Mouse (Mus musculus): ENCODE data around the gene Ttc22.

Ttc22 gene

DNA sequence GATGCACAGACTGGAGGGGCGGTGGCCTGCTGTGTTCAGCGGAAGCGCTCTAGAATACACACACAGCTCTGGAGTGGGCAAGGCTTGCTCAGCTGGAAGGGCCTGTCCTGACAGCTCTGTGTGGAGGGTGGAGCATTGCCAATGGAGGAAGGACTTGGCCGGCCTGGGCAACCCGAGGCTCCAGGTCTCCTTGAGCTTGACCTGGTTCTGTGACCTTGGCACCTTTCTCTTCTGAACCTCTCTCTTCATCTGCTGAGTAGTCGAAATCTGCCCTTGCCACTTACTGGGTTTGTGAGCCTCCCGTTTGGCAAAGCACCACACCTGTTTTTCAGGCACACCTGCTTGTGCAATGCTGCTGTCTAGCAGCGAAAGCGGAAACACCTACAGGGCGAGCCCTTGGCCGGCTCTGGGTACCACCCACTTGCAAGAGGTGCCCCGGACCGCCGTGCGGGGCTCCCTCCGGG is at the start of gene Ttc22:
Ttc22 (plus strand) TSS at position 403 of the 464 bp plus-strand sequence.
- no peak for DNase-seq

DNA sequence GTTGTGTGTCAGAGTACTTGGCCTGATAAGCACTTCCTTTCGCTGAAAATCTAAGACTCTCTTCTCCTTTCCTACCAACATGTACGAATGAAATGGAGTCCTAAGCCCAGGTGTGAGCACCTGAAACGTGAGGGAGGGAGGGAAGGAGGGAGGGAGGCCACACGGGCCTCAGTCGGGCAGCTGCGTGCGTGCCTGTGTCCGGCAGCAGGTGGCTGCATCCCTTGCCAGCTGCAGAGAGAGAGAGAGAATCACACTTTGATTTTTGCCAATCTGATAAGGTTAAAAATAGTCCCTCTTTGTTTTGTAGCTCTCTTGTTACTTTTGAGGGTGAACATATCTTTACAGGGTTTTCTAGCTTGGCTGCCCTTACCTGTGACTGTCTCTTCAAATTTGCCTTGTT is 47.2 kb upstream of the Ttc22 start:
- DNase-seq: no peak

DNA sequence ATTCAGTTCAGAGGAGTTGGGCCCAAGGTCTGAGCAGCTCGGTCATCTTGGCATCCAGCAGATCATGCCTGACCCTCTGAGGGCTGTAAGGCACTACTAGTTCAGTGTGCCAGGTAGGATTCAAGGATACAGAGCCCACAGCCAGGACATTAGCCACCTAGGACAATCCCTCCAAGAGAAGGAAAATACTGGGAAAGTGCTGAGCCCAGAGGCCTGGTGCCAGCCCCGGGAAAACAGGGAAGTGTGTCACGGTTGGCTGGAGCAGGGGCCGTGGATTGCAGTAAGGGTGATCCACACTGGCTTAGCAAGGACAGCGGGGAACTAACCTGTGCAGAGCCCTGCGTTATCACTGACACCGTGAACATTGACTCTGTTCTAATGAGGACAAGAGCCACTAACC is 44.7 kb upstream of the Ttc22 start:
- no peak for DNase-seq

DNA sequence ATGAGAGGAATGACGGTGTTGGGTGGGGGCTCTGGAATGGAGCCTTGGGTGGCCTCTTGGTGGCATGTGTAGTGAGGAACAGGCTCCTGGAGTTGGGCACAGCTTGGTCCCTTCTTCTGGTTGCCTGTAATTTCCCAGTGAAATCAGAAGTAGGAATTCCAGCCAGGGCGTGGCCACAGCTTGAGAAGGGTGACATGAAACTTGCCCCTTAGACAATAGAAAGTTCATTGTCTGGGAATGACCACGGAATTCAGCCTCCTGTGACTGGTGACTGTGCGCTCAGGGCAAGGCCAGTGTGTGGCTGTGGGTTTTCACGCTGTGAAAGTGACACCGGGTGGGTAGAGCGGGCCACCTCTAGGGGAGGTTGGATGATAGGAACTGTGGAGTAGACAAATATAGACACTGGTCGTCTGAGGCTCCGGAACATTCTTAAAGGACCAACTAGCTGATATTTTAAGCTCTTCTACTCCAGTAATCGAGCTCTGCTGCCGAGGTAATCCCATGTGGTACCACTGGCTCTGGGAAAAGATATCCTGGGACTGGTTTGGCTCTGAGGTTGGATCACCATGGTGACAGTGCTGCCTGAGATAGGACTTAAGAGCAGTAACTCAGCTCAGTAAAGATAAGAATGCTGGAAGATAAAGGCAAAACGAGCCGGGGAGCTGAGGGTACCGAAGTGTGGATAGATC is 40.9 kb upstream of the Ttc22 start:
- DNase-seq: peak; percentile 94

DNA sequence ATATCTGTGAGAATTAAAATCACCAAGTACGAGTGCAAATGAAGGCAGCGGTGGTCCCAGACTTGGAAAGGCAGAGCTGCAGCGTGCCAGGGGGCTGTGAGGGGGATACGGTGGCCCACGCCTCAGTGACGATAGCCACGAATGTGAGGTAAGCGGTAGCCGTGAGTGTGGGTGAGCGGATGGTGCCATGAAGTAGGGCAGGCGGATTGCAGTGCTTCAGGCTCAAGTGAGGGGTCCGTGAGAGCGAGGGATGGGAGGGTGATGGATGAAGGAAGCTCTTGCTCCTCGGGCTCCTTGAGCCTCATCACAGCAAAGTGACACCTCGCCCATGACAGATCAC is 40.4 kb upstream of the Ttc22 start:
- DNase-seq: no peak

DNA sequence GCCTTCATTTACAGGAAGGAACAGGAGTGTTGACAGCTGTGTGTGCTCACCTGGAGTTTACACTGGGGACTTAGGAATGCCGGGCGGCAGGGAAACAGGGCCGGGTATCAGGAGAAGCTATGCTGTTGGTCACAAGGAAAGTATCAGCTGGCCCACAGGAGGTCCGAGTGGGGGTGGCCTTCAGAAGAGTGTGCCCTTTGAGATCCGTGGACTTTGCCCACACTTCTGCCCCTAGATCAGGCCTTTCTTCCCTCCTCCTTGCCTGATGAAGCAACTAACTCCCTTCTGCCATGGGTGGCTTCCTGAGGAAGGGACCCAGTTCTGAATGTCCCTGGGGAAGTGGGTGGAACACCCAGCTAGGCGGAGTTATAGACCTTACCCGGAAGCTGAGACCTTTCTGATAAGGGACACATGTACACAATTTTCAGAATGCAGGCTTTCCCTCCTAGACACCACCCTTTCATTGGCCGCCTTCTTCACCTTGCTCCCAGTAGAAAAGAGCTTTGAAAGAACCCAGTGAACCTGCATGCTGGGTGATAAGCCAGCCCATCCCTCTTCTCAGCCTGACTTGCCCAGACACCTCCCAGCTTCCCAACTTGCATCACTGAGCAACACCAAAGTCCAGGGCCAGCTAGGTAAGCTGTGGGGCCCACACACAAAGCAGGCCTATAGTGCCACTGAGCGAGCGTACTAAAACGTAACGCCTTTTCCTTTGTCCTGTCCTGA is 39.6 kb upstream of the Ttc22 start:
- DNase-seq: peak; percentile 74

DNA sequence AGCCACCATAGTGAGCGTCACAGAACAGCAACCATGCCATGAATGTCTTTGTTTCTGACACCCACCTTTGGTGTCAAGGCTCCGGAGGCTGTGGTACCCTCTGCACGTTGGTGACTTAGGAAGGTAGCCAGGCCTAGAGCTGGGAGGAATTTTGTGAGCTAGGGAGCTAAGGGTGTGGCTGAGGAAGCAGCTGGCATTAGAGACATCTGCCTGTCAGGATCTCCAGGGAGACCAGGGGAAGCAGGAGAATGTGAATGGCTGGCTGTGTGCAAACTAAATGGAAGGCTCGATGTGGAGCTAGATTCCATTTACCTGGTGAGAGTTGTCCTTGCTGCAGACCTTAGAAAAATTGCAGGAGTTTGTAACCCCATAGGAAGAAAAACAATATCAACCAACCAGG is 37.6 kb upstream of the Ttc22 start:
- no peak for DNase-seq

DNA sequence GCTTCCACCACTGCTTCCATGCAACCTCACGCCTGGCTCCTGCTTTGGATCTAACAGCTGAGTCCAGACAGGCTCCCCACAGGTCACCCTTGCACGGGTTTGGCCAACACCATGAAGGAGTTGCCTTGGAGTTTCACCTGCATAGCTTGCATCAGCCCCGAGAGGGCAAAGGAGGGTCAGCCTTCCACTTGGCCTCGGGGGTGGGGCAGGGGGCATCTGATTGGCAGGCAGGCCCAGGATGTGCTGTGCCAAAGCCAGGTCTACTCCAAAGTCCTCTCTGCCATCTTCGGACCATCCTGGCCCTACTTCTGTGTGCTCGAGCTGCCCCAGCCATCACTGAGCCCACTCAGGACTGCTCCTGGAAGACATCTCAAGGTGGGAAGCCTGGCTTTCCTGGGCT is 35.2 kb upstream of the Ttc22 start:
- DNase-seq: no peak

DNA sequence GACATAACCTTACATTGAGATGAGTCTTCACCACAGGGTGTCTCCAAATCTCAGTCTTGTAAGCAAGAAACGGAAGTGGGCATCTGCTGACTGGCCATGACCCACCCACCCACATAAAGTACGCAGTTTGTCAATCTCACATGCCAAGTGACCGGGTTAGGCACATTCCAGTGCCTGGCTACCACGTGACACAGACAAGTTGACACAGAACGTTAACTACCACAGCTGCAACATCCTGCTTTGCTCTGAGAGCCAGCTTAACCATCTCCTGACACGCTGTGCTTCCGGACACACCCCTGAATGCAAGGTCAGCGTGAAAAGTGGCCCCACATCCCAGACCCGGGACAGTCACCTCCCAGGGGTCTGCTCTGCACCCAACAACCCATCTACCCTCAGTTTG is 32.1 kb upstream of the Ttc22 start:
- DNase-seq: no peak

DNA sequence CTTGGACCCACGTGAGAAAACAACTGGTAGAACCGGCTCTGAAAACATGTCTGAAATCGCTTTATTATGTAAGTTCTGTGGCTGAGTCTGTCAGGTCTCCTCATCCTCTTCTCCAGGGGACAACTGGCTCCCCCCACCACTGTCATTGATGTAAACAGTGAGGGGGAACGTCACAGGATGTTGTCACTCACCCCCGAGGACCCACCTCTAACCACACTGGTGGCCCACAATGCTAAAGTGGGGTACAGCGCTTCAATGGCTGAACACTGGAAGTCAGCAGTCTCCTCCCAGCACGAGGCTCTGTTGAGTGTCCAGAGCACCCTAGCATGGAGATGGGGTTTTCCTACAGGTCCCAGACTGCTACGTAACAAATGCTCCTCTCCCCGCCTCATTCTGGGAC is 31.4 kb upstream of the Ttc22 start:
- DNase-seq: no peak

DNA sequence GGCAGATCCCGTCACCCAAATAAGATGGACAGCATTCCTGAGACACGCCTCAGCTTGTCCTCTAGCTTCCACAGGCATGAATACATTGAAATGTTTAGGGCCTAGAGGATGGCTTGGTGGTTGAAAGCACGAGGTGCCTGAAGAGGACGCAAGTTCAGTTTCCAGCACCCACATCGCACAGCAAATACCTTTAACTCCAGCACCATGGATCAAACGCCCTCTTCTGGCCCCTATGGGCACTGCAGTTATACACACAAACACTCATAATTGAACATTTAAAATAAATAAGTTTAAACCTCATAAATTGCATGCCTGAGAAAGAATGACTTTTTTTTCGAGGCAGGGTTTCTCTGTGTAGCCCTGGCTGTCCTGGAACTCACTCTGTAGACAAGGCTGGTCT is 28.6 kb upstream of the Ttc22 start:
- no peak for DNase-seq

DNA sequence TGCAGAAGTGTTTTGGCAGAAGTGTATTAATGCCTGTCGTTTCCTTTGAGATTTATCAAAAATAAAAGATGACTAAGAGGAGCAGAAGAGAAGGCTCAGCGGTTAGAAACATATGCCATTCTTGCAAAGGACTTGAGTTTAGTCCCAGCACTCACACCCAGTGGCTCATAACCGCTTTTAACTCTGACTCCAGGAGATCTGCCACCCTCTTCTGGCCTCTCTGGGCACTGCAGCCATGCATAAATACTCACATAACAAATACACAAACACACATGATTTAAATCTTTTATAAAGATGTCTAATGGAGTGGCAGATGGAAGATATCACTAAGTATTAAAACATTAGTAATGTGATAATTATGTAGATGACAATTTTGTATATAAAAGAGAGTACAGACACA is 26.0 kb upstream of the Ttc22 start:
- no peak for DNase-seq

DNA sequence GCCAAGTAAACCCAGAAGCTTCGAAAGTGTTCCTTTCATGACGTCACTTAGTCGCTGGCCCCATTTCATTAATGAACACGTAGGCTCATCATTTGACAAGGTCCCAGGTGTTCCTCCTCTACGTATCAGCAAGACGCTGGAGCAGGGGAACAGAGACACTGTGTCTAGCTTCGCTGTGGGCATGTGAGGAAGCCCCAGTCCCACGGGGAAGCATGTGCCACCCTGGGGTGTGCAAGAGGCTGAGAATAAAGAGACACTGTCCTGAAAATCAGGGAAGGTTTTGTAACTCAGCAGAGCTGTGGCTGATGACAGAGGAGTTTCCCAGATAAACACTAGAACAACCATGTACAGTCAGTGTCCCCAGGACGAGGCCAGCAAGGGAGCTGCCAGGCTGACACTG is 25.2 kb upstream of the Ttc22 start:
- no peak for DNase-seq

DNA sequence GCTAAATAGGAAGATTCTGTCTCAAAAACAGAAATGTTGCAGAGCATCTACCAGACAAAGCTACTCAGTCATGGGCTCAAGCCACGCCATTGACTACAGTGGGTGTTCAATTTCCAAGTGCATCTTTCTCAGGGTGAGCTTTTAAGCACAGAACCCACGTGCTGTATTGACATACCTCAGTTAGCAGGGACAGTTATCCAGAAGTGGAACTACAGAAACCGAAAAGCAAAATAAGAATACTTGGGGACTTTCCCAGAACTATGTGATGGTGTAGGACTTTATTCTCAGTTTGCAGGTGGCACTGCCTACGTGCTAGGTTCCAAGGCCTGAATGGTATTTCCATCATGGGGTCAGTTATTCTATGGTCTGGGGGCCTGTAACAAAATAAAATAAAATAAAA is 24.5 kb upstream of the Ttc22 start:
- no peak for DNase-seq

DNA sequence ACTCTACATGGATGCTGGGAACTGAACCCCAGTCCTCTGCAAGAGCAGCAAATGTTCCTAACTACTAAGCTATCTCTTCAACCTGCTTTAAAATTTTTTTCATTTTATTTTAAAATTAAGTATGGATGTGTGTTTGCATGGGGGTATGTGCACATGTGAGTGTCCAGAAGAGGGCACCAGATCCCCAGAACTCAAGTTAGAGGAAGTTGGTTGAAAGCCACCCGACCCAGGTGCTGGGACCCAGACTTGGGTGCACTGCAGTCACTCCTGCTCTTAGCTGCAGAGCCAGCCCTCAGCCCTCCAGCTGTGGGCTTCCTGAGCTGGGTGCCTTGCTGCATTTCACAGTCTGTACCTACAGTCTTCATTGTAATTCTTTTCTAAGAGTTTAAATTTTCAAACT is 22.8 kb upstream of the Ttc22 start:
- no peak for DNase-seq

DNA sequence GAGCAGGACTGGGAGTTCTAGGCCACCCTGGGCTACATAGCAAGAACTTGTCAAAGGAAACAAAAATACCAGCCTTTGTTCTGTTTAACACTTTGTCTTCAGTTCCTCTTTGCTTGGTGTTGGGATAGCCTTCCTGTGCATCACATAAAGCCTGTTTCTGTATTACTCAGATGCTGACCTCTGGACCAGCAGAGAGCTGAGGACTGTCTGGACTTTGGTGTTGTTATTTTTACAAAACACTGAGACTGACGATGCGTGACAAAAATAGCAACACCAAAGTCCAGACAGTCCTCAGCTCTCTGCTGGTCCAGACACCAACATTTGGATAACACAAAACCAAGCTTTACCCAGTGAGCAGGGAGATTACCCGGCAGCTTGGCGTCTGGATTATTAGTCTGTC is 21.5 kb upstream of the Ttc22 start:
- no peak for DNase-seq

DNA sequence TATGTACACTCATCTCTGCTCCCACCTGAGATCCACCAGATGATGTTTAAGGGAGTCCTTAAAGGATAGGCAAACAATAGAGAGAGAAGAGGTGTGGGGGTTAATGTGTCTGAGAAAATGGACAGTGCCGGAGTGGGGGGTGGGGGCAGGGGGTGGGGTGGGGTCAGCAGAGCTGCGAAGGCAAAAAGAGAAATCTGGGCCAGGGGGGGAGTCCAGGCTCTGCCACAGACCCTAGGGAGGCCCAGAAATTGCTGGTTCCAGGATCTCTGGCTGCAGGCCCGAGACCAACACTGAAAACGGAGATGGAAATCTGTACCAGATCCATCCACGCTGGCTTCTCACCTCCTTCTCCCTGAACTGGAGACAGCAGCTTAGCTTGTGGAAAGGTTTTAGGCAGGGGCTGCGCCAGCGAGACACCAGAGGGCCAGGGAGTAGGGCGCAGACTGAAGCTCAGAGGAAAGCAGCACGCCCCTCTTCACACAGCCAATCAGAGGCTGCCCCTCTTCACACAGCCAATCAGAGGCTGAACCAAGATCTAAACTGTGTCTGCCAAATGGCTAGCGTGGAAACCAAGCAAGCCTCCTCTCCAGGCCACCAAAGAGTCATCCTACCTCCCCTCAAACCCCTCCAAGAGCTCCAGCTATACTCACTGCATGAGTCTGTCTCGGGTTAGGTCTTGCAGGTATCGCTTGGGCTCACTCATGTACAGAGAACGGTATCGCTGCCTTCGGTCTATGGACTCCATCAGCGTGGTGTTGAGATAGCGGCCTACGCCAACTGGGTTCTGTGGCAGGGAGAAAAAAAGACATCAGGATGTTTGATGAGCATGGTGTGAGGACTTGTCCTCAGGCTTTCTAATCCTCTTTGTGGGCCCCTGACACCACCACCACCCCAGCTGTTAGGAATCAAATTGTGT is 15.3 kb upstream of the Ttc22 start:
- DNase-seq: no peak

DNA sequence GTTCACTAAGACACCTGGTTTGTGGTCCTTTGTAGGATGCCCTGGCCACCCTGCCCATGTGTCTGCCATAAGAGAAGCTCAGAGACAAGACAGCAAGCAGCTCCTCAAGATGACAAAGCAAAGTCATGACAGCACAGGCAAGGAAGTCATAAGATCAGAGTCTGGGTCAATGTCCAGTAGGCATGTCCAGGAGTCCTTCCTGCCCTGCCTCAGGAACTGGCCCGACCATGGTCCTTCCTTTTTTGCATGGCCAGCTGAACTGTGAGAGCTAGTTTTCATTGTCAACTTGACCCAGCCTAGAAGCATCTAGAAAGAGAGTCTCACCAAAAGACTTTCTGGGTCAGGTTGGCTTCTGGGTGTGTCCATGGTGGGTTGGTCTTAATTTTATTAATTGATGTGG is 14.3 kb upstream of the Ttc22 start:
- no peak for DNase-seq

DNA sequence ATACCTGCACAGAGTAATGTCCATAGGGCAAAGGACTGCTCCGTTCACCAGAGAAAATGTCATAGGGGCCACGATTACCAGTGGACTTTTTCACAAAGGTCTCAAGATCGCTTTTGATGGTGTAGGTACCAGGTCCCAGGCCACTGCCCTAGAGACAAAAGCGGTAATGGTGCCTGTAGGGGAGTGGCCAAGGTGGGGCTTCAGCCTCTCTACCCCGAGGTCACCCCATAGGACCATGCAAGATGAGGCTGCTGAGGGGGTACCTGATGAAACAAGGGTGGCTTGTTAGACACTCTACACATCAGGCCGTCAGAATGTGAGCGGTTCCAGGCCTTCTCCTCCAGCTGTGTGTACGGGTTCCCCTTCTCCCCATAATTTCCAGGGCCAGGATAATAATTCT is 9.1 kb upstream of the Ttc22 start:
- no peak for DNase-seq

DNA sequence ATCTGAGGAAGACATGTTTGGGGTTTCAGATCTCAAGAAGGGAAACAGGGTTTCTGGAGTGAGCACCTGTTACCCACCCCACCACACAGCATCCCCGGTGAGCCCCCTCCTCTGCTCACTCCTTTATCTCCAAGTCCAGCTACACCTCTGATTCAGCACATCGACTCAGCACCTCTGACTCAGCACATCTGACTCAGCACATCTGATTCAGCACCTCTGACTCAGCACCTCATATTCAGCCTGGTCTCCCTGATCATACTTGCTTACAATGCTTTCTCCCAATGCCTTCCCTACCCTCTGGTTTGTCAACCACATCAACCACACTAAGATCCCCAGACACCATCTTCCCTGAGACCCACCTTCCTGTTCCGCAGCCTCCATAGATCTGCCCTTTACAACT is 8.7 kb upstream of the Ttc22 start:
- DNase-seq: no peak

DNA sequence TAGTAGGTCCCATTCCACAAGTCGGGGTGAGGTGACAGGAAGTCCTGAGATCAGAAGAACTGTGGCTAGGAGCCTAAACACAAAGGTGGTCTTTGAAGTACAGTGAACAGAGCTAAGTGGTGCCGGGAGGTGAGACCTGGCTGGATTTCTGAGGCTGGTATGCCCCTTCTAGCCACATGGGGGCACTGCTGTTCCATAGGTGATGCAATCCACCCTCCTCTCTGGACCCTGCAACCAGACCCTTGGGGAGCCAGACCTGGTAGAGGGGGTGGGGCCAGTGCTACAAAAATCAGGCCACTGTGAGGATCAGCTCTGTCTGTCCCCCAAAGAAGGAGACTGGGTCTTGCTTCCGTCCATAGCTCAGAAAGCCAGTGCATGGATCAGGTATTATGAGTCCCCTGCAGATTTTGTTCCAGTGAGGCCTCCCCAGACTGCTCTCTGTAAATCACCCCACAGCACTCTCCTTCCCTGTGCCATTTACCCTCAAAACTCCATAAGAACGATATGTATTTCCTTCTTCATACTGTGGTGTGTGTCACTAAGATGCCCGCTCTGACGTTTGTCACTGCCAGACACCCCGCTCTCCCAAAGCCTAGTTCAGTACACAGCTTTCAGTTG is 7.9 kb upstream of the Ttc22 start:
- peak; percentile 93 for DNase-seq

DNA sequence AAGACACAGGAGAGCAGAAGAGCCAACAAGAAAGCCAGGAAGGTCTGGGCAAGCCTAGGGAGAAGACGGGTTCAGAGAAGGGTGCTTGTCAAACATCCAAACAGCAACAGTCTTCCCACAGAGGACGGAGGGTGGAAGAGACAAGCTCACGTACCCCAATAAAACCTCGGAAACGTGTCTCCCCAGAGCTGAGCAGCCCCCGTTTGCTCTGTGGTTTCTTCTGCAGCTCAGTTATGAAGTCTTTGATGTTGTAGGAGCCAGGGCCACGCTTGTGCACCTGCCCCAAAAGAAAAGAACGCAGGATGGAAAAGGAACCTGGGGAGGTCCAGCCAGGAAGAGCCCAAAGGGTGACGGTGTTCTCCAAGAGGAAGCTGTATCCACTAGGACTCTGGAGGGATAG is 7.4 kb upstream of the Ttc22 start:
- DNase-seq: no peak

DNA sequence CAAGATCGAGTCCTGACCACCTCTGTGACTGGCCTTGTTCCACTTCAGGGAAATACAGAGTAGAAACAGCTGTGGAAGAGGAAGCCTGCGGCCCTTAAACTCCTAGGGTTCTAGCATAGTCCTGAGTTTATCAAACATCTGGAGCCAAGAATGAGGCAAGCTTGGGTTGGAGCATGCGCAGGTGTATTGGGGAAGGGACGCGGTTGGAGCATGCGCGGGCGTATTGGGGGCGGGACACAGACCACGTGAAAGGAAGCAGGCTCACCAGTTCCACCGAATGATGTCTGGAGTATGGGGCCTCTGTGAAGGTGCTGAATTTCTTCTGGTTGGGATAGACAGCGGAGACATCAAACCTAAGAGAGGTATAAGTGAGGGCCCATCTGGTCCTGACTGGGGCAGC is 6.6 kb upstream of the Ttc22 start:
- DNase-seq: no peak

Data from heart, adult 11 months (tissue).